Mouse (Mus musculus): ENCODE measurements around the gene Bax. TPM values are rescaled to one million over a fixed set of nuclear protein-coding genes. Genes with fewer than 3 reads are reported as not detected.

Bax gene
- polyA plus RNA-seq, 1 experiment from 2014 or later, result 182 TPM

DNA sequence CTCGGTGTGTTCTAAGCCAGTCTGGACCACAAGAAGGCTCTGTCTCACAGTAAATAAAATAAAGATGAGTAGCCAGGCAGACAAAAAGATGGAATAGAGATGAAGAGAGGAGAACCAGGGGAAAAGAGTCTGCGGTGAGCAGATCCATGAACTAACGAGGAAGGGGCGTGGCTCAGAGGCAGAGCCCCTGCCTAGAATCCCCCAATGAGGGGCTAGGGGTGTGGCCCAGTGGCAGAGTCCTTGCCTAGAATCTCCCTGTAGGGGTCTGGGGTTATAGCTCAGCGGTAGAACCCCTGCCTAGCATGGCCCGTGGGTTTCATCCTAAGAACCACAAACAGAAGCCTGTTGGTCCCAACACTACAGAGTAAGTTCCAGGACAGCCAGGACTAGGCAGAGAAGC, 29.7 kb downstream of the Bax start:
- H3K4me1 ChIP-seq (ENCODE audit: control insufficient read depth, insufficient read depth, low read length), result peaks cover 30% of the 10 kb centered on the region

DNA sequence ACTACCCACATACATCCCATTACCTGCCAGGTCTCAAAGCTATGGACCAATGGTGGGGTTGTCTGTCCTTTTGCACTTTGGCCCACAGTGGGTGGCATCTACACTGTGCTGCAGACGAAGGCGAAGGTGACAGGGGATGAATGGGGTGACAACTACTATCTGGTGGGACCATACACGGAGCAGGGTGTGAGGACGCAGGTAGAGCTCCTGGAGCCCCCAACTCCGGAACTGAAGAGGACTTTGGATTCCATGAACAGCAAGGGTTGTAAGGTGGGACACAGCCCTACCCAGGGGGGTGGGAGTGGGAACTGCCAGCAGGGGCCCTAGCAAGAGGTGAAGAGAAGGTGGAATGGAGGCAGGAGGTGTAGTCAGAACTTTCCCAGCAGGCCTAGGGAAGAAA, 30.3 kb downstream of the Bax start:
- Histone ChIP-seq H3K27ac (replicated peaks; ENCODE audit: low read depth, low read length) (no peak overlapping the region), H3K4me3 (replicated peaks; ENCODE audit: low read depth, low read length) (no peak overlapping the region), H3K36me3 (ENCODE audit: control insufficient read depth, insufficient read depth, low read length) (peaks cover 12% of the 10 kb centered on the region), H3K27me3 (ENCODE audit: control insufficient read depth, insufficient read depth, low read length) (no peaks in the 10 kb centered on the region), H3K9ac (replicated peaks; ENCODE audit: low read length) (no peak overlapping the region), H3K4me1 (ENCODE audit: control insufficient read depth, insufficient read depth, low read length) (peaks cover 30% of the 10 kb centered on the region), H3K9me3 (ENCODE audit: control insufficient read depth, low read length) (no peaks in the 10 kb centered on the region), H3K4me2 (ENCODE audit: low read length) (no peak overlapping the region)
- no peak for DNase-seq
- no peak for ATAC-seq (ENCODE audit: low FRiP score, low TSS enrichment)
- 94% methylated on average over 5 of the region's 5 CpGs for WGBS

More for the DNA sequence above, 29.7 kb downstream of the Bax start:
- no peak overlapping the region for H3K9ac ChIP-seq (replicated peaks; ENCODE audit: low read length)
- no peak overlapping the region for H3K27ac ChIP-seq (replicated peaks; ENCODE audit: low read depth, low read length)
- peaks cover 11% of the 10 kb centered on the region for H3K36me3 ChIP-seq (ENCODE audit: control insufficient read depth, insufficient read depth, low read length)
- no peaks in the 10 kb centered on the region for H3K27me3 ChIP-seq (ENCODE audit: control insufficient read depth, insufficient read depth, low read length)
- ATAC-seq (ENCODE audit: low FRiP score, low TSS enrichment), result no peak
- no peak overlapping the region for H3K4me3 ChIP-seq (replicated peaks; ENCODE audit: low read depth, low read length)
- 40% methylated on average over 6 of the region's 6 CpGs for WGBS
- no peaks in the 10 kb centered on the region for H3K9me3 ChIP-seq (ENCODE audit: control insufficient read depth, low read length)
- no peak for DNase-seq
- H3K4me2 ChIP-seq (ENCODE audit: low read length), result no peak overlapping the region

DNA sequence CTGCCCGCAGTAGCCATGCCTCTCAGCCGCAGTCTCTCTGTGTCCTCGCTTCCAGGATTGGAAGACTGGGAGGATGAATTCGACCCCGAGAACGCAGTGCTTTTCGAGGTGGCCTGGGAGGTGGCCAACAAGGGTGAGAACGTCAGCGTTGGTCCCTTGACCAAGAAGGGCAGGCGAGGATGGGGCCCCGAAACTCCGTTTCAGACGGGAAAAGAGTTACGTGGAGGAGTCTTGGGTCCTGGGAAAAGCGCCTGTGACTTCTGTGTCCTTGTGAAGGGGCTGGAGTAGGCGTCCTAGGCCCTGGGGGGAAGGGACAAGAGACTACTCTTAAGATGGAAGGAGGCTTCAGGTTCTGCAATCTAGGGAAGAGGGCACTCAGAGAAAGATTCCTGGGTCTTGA, 31.7 kb downstream of the Bax start:
- Histone ChIP-seq H3K9me3 (ENCODE audit: control insufficient read depth, low read length) (no peaks in the 10 kb centered on the region), H3K9ac (replicated peaks; ENCODE audit: low read length) (peak overlapping the region; percentile 59), H3K4me3 (replicated peaks; ENCODE audit: low read depth, low read length) (peak overlapping the region; percentile 70), H3K27me3 (ENCODE audit: control insufficient read depth, insufficient read depth, low read length) (no peaks in the 10 kb centered on the region), H3K4me2 (ENCODE audit: low read length) (peak overlapping the region; percentile 75), H3K36me3 (ENCODE audit: control insufficient read depth, insufficient read depth, low read length) (peaks cover 20% of the 10 kb centered on the region), H3K27ac (replicated peaks; ENCODE audit: low read depth, low read length) (peak overlapping the region; percentile 50), H3K4me1 (ENCODE audit: control insufficient read depth, insufficient read depth, low read length) (peaks cover 30% of the 10 kb centered on the region)
- DNase-seq, result peak; percentile 46
- 2% methylated on average over 16 of the region's 16 CpGs for WGBS
- ATAC-seq (ENCODE audit: low FRiP score, low TSS enrichment), result 0 out of 2 replicates have a peak, but pooled peaks have one; percentile 14

DNA sequence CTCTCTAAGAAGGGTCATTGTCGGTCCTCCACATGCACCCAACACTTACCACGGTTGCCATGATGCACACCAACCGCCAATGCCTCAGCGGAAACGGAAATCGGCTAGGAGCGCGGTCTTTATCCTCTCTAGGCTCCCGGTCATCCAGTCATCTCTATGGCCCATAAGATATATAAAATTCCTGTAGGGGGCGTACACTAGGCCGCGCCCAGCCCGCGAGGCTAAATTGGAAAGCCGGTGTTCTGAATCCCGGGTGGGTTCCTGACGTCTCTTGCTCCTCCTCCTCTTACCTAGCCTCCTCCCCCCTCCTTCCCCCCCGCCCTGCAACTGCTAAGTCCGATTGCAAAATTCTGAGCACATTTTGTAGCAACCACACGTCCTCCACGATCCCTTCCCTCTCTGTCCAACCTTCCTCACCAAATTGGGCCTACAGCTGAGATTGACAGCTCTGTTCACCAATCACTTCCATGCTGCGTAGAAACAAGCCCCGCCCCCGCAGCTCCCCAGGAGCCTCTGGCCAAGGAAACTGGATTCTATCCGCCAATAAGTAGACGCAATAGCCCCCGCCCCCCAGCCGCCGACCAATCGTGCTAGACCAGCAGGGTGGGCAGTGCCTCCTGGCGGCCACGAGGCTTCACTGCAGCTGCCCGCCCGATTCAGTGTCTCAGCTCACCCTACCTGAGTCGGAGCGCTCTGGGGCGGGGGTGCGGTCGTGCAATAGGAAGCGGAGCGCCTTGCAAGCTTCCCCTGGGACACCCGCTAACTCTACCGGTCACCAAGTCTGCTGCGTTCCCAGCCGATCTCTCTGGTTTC, 32.3 kb downstream of the Bax start, which contains the start of gene Gys1:
Gene Gys1 (plus strand): TSS at position 642 of the 813 bp plus-strand sequence.
- Histone ChIP-seq H3K27me3 (ENCODE audit: control insufficient read depth, insufficient read depth, low read length) (no peaks in the 10 kb centered on the region), H3K4me2 (ENCODE audit: low read length) (peak within 1 kb of the TSS; percentile 75), H3K27ac (replicated peaks; ENCODE audit: low read depth, low read length) (peak within 1 kb of the TSS; percentile 92), H3K4me1 (ENCODE audit: control insufficient read depth, insufficient read depth, low read length) (peaks cover 30% of the 10 kb centered on the region), H3K36me3 (ENCODE audit: control insufficient read depth, insufficient read depth, low read length) (peaks cover 26% of the 10 kb centered on the region), H3K9me3 (ENCODE audit: control insufficient read depth, low read length) (no peaks in the 10 kb centered on the region), H3K4me3 (replicated peaks; ENCODE audit: low read depth, low read length) (peak within 1 kb of the TSS; percentile 70), H3K9ac (replicated peaks; ENCODE audit: low read length) (peak within 1 kb of the TSS; percentile 59)
- under 1% methylated on average over 45 of the region's 45 CpGs for WGBS
- ATAC-seq (ENCODE audit: low FRiP score, low TSS enrichment), result peak; percentile 97
- peak; percentile 100 for DNase-seq

DNA sequence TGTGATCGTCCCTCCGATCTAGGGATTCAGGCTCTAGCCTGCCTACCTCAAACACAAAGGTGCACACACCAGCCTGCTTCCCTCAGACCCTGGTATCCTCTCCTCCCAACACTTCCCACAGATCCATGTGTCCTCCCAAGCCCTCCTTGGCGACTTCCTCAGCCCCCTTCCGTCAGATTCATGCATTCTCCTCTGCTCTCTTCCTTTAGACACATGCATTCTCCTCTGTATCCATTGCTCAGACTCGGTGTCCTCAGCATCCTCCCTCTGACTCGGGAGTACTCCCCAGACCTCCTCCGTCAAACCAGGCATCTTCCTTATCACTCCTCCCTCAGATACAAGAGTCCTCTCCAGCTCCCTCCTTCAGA, 32.9 kb downstream of the Bax start:
- no peak for ATAC-seq (ENCODE audit: low FRiP score, low TSS enrichment)

DNA sequence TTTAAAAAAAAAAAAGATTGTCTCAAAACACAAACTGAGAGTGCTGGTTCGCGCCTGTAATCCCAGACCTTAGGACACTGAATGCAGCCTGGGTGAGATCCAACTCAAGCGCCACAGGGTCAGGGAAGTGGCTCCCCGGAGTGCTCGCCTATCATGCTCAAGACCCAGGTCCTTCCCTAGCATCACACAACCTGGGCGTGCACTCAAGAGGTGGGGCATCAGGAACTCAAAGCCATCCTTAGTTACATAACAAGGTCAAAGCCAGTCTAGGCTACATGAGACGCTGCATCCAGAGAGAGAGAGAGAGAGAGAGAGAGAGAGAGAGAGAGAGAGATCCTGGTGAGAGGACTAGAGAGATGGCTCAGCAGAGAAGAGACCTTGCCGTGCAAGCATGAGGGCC, 40.1 kb downstream of the Bax start:
- H3K9ac ChIP-seq (replicated peaks; ENCODE audit: low read length), result no peak overlapping the region
- no peaks in the 10 kb centered on the region for H3K27me3 ChIP-seq (ENCODE audit: control insufficient read depth, insufficient read depth, low read length)
- no peak overlapping the region for H3K27ac ChIP-seq (replicated peaks; ENCODE audit: low read depth, low read length)
- H3K36me3 ChIP-seq (ENCODE audit: control insufficient read depth, insufficient read depth, low read length), result peaks cover 92% of the 10 kb centered on the region
- no peak for DNase-seq
- 94% methylated on average over 8 of the region's 8 CpGs for WGBS
- H3K9me3 ChIP-seq (ENCODE audit: control insufficient read depth, low read length), result no peaks in the 10 kb centered on the region
- no peak overlapping the region for H3K4me2 ChIP-seq (ENCODE audit: low read length)
- no peaks in the 10 kb centered on the region for H3K4me1 ChIP-seq (ENCODE audit: control insufficient read depth, insufficient read depth, low read length)
- no peak for ATAC-seq (ENCODE audit: low FRiP score, low TSS enrichment)
- H3K4me3 ChIP-seq (replicated peaks; ENCODE audit: low read depth, low read length), result no peak overlapping the region

More for the DNA sequence above, 32.9 kb downstream of the Bax start:
- Histone ChIP-seq H3K9ac (replicated peaks; ENCODE audit: low read length) (peak overlapping the region; percentile 58), H3K27me3 (ENCODE audit: control insufficient read depth, insufficient read depth, low read length) (no peaks in the 10 kb centered on the region), H3K4me2 (ENCODE audit: low read length) (peak overlapping the region; percentile 64), H3K4me1 (ENCODE audit: control insufficient read depth, insufficient read depth, low read length) (peaks cover 30% of the 10 kb centered on the region), H3K4me3 (replicated peaks; ENCODE audit: low read depth, low read length) (peak overlapping the region; percentile 70), H3K9me3 (ENCODE audit: control insufficient read depth, low read length) (no peaks in the 10 kb centered on the region), H3K27ac (replicated peaks; ENCODE audit: low read depth, low read length) (peak overlapping the region; percentile 92), H3K36me3 (ENCODE audit: control insufficient read depth, insufficient read depth, low read length) (peaks cover 32% of the 10 kb centered on the region)
- no peak for DNase-seq
- 2% methylated on average over 7 of the region's 7 CpGs for WGBS

DNA sequence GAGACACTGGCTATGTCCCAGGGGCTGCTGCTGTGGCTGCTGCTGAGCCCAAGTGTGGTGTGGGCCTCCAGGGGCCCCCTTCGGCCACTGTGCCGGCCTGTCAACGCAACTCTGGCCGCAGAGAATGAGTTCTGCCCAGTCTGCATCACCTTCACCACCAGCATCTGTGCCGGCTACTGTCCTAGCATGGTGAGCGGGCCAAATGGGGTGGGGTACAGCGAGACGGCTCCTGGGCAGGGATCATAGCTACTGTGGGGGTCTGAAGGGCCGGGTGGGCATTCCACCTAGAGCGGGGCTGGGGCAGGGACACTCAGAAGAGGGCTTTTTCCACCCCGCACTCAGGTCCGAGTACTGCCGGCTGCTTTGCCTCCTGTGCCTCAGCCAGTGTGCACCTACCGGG, 45.5 kb downstream of the Bax start:
- H3K4me3 ChIP-seq (replicated peaks; ENCODE audit: low read depth, low read length), result no peak overlapping the region
- H3K4me2 ChIP-seq (ENCODE audit: low read length), result no peak overlapping the region
- H3K27me3 ChIP-seq (ENCODE audit: control insufficient read depth, insufficient read depth, low read length), result peaks cover 39% of the 10 kb centered on the region
- DNase-seq, result no peak
- no peaks in the 10 kb centered on the region for H3K4me1 ChIP-seq (ENCODE audit: control insufficient read depth, insufficient read depth, low read length)
- H3K36me3 ChIP-seq (ENCODE audit: control insufficient read depth, insufficient read depth, low read length), result peaks cover 55% of the 10 kb centered on the region
- 90% methylated on average over 14 of the region's 14 CpGs for WGBS
- no peak overlapping the region for H3K27ac ChIP-seq (replicated peaks; ENCODE audit: low read depth, low read length)
- no peak overlapping the region for H3K9ac ChIP-seq (replicated peaks; ENCODE audit: low read length)
- ATAC-seq (ENCODE audit: low FRiP score, low TSS enrichment), result no peak
- H3K9me3 ChIP-seq (ENCODE audit: control insufficient read depth, low read length), result no peaks in the 10 kb centered on the region

DNA sequence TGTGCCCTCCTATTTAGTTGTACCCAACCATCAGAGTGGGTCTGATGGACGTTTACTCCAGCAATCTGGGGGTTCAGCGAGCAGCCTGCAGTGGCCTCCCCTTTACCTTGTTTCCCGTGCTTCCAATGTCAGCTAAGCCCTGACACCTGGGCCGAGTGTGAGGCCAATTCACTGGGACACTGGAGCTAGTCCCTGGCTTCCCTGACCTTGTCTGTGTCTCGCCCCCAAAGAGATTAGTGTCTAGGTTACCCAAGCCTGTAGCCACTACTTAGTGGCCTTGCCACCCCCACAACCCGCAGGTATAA, 46.1 kb downstream of the Bax start, which contains the start of gene Lhb:
Gene Lhb (plus strand): TSS at position 206 of the 305 bp plus-strand sequence.
- H3K4me1 ChIP-seq (ENCODE audit: control insufficient read depth, insufficient read depth, low read length), result no peaks in the 10 kb centered on the region
- H3K9ac ChIP-seq (replicated peaks; ENCODE audit: low read length), result no peak within 1 kb of the TSS
- DNase-seq (no peak), ATAC-seq (ENCODE audit: low FRiP score, low TSS enrichment) (no peak)
- H3K4me2 ChIP-seq (ENCODE audit: low read length), result no peak within 1 kb of the TSS
- no peaks in the 10 kb centered on the region for H3K9me3 ChIP-seq (ENCODE audit: control insufficient read depth, low read length)
- peaks cover 45% of the 10 kb centered on the region for H3K27me3 ChIP-seq (ENCODE audit: control insufficient read depth, insufficient read depth, low read length)
- no peak within 1 kb of the TSS for H3K27ac ChIP-seq (replicated peaks; ENCODE audit: low read depth, low read length)
- H3K4me3 ChIP-seq (replicated peaks; ENCODE audit: low read depth, low read length), result no peak within 1 kb of the TSS
- 52% methylated on average over 6 of the region's 6 CpGs for WGBS
- H3K36me3 ChIP-seq (ENCODE audit: control insufficient read depth, insufficient read depth, low read length), result peaks cover 51% of the 10 kb centered on the region

Measured in midbrain, embryonic 14.5 days (tissue).